Mouse (Mus musculus): ENCODE data around the gene Mmp11. TPM values are rescaled to one million over a fixed set of nuclear protein-coding genes. Genes with fewer than 3 reads are reported as not detected.

Mmp11 gene
- polyA plus RNA-seq (2015; fragmentation: Nextera tagmentation; extraction: Ambion mirVana), result 39.0 and 40.4 TPM in 2 replicates

DNA sequence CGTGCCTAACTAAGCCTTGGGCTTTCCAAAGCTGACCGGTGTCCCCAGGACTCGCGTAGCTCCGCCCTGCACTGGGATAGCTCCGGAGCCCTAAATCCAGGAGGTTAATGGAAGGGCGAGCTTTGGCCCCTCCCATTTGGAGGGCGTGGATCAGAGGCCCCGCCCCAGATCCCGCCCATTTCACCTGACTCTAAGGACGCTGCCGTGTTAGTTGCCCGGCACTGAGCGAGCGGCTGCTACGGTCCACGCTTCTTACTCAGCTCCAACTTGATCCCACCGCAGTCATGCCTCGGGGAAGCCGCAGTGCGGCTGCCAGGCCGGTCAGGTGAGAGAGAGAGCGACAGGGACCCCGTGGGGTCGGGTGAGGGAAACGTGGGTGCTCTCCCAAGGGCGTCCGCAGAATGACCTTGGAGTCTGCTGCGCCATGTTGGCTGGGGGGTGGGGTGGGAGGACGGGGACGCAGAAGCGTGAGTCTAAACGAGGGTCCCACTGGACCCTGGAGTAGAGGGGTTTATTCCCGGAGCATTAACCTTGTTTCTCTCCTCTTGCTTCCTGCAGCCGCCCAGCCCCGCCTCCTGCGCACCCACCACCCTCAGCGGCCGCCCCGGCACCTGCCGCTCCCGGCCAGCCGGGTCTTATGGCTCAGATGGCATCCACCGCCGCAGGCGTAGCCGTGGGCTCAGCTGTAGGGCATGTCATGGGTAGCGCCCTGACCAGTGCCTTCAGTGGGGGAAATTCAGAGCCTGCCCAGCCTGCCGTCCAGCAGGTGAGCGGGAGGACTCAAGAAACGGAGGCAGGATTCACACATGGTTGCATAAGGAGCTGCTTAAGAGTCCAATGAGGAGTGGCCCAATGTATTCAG, at the start of gene Mmp11:
Gene Mmp11, minus strand, starts transcription at position 817 of the 862 bp plus-strand sequence.
- H3K27ac ChIP-seq (replicated peaks), result peak within 1 kb of the TSS; percentile 66
- peak; percentile 50 for ATAC-seq (ENCODE audit: low read depth)
- H3K36me3 ChIP-seq, result no peaks in the 10 kb centered on the region
- H3K4me2 ChIP-seq, result peak within 1 kb of the TSS; percentile 83
- H3K9me3 ChIP-seq, result no peaks in the 10 kb centered on the region
- peaks cover 36% of the 10 kb centered on the region for H3K27me3 ChIP-seq
- peak within 1 kb of the TSS; percentile 58 for H3K4me3 ChIP-seq
- peaks cover 54% of the 10 kb centered on the region for H3K4me1 ChIP-seq (replicated peaks)
- H3K9ac ChIP-seq, result peak within 1 kb of the TSS; percentile 74
- WGBS, result 2% methylated on average over 50 of the region's 51 CpGs

GRCm38 (mm10) chr10:75979432-75979831, 43.1 kb upstream of the Mmp11 start:
- no peak overlapping the region for H3K9ac ChIP-seq
- H3K4me1 ChIP-seq (replicated peaks), result 0 out of 2 replicates have a peak, but pooled peaks cover 3% of the 10 kb centered on the region
- 93% methylated on average over 3 of the region's 3 CpGs for WGBS
- H3K9me3 ChIP-seq, result no peaks in the 10 kb centered on the region
- no peak overlapping the region for H3K4me2 ChIP-seq
- H3K27ac ChIP-seq (replicated peaks), result no peak overlapping the region
- H3K36me3 ChIP-seq, result no peaks in the 10 kb centered on the region
- no peaks in the 10 kb centered on the region for H3K27me3 ChIP-seq
- no peak for ATAC-seq (ENCODE audit: low read depth)
- H3K4me3 ChIP-seq, result no peak overlapping the region

DNA sequence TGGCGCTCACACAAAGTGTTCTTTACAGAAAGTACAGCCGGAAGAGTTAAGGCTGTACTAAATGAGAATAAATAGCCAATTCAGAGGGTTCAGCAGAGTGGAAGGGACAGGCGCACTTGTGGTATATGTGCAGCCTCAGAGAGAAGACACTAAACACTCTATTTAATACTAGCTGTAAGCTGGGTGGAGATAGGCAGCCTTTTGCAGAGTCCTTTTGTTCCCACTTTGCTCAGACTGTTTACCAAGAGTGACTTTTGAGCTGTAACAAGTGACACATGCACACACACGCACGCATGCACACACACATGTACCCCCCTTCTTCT, 42.5 kb upstream of the Mmp11 start:
- 55% methylated on average over 5 of the region's 5 CpGs for WGBS
- H3K4me2 ChIP-seq, result no peak overlapping the region

GRCm38 (mm10) chr10:75978119-75978834, 42.0 kb upstream of the Mmp11 start:
- H3K27ac ChIP-seq (replicated peaks), result no peak overlapping the region
- 0 out of 2 replicates have a peak, but pooled peaks cover 3% of the 10 kb centered on the region for H3K4me1 ChIP-seq (replicated peaks)
- 36% methylated on average over 10 of the region's 10 CpGs for WGBS
- no peaks in the 10 kb centered on the region for H3K36me3 ChIP-seq
- no peaks in the 10 kb centered on the region for H3K27me3 ChIP-seq
- ATAC-seq (ENCODE audit: low read depth), result no peak; the same call in 1 of the 2 replicates
- H3K9ac ChIP-seq, result no peak overlapping the region
- no peak overlapping the region for H3K4me2 ChIP-seq
- H3K9me3 ChIP-seq, result no peaks in the 10 kb centered on the region
- no peak overlapping the region for H3K4me3 ChIP-seq

More for the DNA sequence above, 42.5 kb upstream of the Mmp11 start:
- ATAC-seq (ENCODE audit: low read depth), result no peak
- H3K36me3 ChIP-seq, result no peaks in the 10 kb centered on the region
- no peak overlapping the region for H3K9ac ChIP-seq
- no peak overlapping the region for H3K4me3 ChIP-seq
- H3K27me3 ChIP-seq, result no peaks in the 10 kb centered on the region
- H3K4me1 ChIP-seq (replicated peaks), result 0 out of 2 replicates have a peak, but pooled peaks cover 3% of the 10 kb centered on the region
- no peak overlapping the region for H3K27ac ChIP-seq (replicated peaks)
- no peaks in the 10 kb centered on the region for H3K9me3 ChIP-seq

DNA sequence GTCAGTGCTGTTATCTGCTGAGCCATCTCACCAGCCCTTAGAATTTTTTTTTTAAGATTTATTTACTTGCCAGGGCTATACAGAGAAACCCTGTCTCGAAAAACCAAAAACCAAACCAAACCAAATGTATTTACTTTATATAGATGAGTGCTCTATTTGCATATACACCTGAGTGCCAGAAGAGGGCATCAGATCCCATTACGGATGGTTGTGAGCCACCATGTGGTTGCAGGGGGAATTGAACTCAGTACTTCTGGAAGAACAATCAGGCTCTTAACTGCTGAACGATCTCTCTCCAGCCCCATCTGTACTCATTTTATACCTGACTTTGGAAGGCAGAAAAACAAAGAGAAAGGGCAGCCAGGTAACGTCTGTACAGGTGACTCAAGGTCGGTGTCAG, 38.9 kb upstream of the Mmp11 start:
- 75% methylated on average over 5 of the region's 5 CpGs for WGBS

GRCm38 (mm10) chr10:75973846-75974245, 37.5 kb upstream of the Mmp11 start:
- no peak for ATAC-seq (ENCODE audit: low read depth)
- WGBS, result 93% methylated on average over 10 of the region's 10 CpGs

More for the DNA sequence above, 38.9 kb upstream of the Mmp11 start:
- Histone ChIP-seq H3K4me1 (replicated peaks) (0 out of 2 replicates have a peak, but pooled peaks cover 3% of the 10 kb centered on the region), H3K27ac (replicated peaks) (no peak overlapping the region), H3K9me3 (peaks cover 2% of the 10 kb centered on the region; the same call in 1 of the 2 replicates), H3K4me3 (no peak overlapping the region), H3K9ac (no peak overlapping the region), H3K27me3 (no peaks in the 10 kb centered on the region), H3K36me3 (no peaks in the 10 kb centered on the region), H3K4me2 (no peak overlapping the region)
- ATAC-seq (ENCODE audit: low read depth), result no peak

DNA sequence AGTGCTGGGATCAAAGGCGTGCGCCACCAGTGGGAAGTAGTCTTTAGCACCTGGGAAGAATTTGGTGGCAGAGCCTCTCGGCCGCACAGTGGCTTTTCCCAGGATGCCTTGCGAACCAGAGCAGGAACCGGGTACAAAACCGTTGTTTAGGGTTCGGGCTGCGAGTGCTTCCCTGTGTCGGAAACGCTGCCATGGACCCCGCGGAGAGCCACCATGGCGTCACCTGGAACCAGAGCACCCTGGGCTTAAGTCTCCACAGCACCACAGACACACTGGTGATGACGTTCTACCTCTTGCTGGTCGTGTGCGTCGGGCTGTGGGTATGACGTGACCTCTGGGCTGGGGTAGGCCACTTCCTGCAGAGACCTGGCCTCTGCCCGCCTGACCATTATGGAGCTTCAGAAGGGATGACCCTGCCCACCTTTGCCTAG, 18.1 kb upstream of the Mmp11 start, which contains the start of gene Gm5134:
Gene Gm5134, plus strand, starts transcription at position 134 of the 431 bp plus-strand sequence.
- no peak within 1 kb of the TSS for H3K9ac ChIP-seq
- H3K4me3 ChIP-seq, result peak within 1 kb of the TSS; percentile 7; the same call in 1 of the 2 replicates
- ATAC-seq (ENCODE audit: low read depth), result no peak
- no peaks in the 10 kb centered on the region for H3K9me3 ChIP-seq
- peaks cover 15% of the 10 kb centered on the region for H3K4me1 ChIP-seq (replicated peaks)
- H3K27ac ChIP-seq (replicated peaks), result no peak within 1 kb of the TSS
- peaks cover 22% of the 10 kb centered on the region for H3K27me3 ChIP-seq
- WGBS, result 33% methylated on average over 20 of the region's 20 CpGs
- no peaks in the 10 kb centered on the region for H3K36me3 ChIP-seq
- peak within 1 kb of the TSS; percentile 40 for H3K4me2 ChIP-seq

More at GRCm38 (mm10) chr10:75973846-75974245, 37.5 kb upstream of the Mmp11 start:
- no peak overlapping the region for H3K9ac ChIP-seq
- H3K27ac ChIP-seq (replicated peaks), result no peak overlapping the region
- no peak overlapping the region for H3K4me3 ChIP-seq
- H3K27me3 ChIP-seq, result no peaks in the 10 kb centered on the region
- 0 out of 2 replicates have a peak, but pooled peaks cover 3% of the 10 kb centered on the region for H3K4me1 ChIP-seq (replicated peaks)
- H3K9me3 ChIP-seq, result peaks cover 2% of the 10 kb centered on the region; the same call in 1 of the 2 replicates
- no peaks in the 10 kb centered on the region for H3K36me3 ChIP-seq
- no peak overlapping the region for H3K4me2 ChIP-seq

DNA sequence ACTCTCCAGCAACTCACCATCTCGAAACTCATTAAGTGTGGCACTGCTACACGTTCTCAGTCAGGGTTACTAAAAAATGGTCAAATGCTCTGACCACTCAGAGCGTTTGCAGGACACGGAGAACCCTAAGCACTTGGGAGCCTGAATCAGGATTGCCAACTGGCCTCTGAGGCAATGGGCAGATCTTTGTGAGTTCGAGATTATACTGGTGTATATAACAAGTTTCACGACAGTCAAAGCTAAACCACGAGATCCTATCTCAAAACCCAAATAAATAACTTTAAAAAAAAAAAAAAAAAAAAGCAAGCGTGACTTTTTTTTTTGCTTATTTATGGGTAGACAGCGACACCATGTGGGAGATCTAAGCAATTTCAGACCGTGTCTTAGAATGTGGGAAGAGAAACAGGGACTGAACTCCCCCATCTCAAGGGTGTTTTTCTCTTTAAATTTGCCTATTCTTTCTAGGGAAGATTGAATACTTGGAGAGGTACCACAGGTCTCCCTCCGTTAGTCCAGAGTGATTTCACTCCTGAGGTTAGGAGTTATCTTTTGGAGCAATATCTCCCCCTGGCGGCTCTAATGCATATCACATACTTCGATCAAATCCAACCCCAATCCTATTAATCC, 15.2 kb upstream of the Mmp11 start:
- peak; percentile 37; the same call in 1 of the 2 replicates for ATAC-seq (ENCODE audit: low read depth)
- no peaks in the 10 kb centered on the region for H3K36me3 ChIP-seq
- peak overlapping the region; percentile 41 for H3K4me3 ChIP-seq
- H3K27ac ChIP-seq (replicated peaks), result no peak overlapping the region
- 5% methylated on average over 13 of the region's 13 CpGs for WGBS
- H3K9ac ChIP-seq, result peak overlapping the region; percentile 74
- H3K4me2 ChIP-seq, result peak overlapping the region; percentile 86
- peaks cover 15% of the 10 kb centered on the region for H3K4me1 ChIP-seq (replicated peaks)
- no peaks in the 10 kb centered on the region for H3K9me3 ChIP-seq
- H3K27me3 ChIP-seq, result peaks cover 38% of the 10 kb centered on the region

DNA sequence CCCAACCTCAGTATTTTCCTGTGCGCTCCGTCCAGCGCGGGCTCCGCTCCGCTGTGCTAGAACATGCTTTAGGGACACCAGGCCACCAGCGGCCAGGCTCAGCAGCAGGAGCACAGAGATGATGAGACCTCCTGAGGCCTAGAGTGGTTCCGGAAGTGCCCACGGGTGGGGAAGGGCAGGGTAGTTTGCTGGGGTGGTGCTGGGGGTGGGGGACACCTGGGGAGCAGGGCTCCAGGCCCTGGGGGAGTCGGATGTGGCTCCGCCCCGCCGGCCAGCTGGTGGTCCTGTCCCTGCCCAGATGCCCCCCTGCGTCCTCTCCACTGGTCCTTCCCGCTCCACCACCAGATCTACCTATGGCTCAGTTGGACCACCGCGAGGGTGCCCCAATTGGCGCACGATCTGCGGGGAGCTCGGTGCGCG, 14.5 kb upstream of the Mmp11 start:
- H3K9ac ChIP-seq, result peak overlapping the region; percentile 74
- WGBS, result 3% methylated on average over 23 of the region's 23 CpGs
- ATAC-seq (ENCODE audit: low read depth), result peak; percentile 57

GRCm38 (mm10) chr10:75949053-75950045, 13.1 kb upstream of the Mmp11 start:
- Histone ChIP-seq H3K36me3 (no peaks in the 10 kb centered on the region), H3K9me3 (no peaks in the 10 kb centered on the region), H3K4me2 (no peak overlapping the region), H3K27ac (replicated peaks) (no peak overlapping the region), H3K27me3 (peaks cover 35% of the 10 kb centered on the region), H3K9ac (no peak overlapping the region), H3K4me1 (replicated peaks) (peaks cover 15% of the 10 kb centered on the region), H3K4me3 (no peak overlapping the region)
- 83% methylated on average over 22 of the region's 22 CpGs for WGBS
- no peak for ATAC-seq (ENCODE audit: low read depth)

More for the DNA sequence above, 14.5 kb upstream of the Mmp11 start:
- H3K36me3 ChIP-seq, result no peaks in the 10 kb centered on the region
- no peak overlapping the region for H3K27ac ChIP-seq (replicated peaks)
- peak overlapping the region; percentile 41 for H3K4me3 ChIP-seq
- H3K9me3 ChIP-seq, result no peaks in the 10 kb centered on the region
- peak overlapping the region; percentile 86 for H3K4me2 ChIP-seq
- peaks cover 38% of the 10 kb centered on the region for H3K27me3 ChIP-seq
- peaks cover 15% of the 10 kb centered on the region for H3K4me1 ChIP-seq (replicated peaks)

- no peaks in the 10 kb centered on the region for H3K9me3 ChIP-seq
- 80% methylated on average over 5 of the region's 5 CpGs for WGBS
- peaks cover 24% of the 10 kb centered on the region for H3K4me1 ChIP-seq (replicated peaks)
- peaks cover 29% of the 10 kb centered on the region for H3K27me3 ChIP-seq
- no peak overlapping the region for H3K9ac ChIP-seq
- H3K4me2 ChIP-seq, result no peak overlapping the region
- no peak overlapping the region for H3K27ac ChIP-seq (replicated peaks)
- no peak for ATAC-seq (ENCODE audit: low read depth)
- H3K4me3 ChIP-seq, result no peak overlapping the region
- no peaks in the 10 kb centered on the region for H3K36me3 ChIP-seq
These were observed 11.8 kb upstream of the Mmp11 start for GRCm38 (mm10) chr10:75948079-75948478.

All from neural tube, embryonic 13.5 days (tissue).